Mouse (Mus musculus): ENCODE data around the gene Baz2b. TPM values are rescaled to one million over a fixed set of nuclear protein-coding genes. Genes with fewer than 3 reads are reported as not detected.

Baz2b gene
- polyA plus RNA-seq, 1 experiment from 2014 or later = 70.8 TPM

GRCm38 (mm10) chr2:59954791-59955190 is 254.8 kb downstream of the Baz2b start:
- Histone ChIP-seq H3K4me1 (replicated peaks) (no peaks in the 10 kb centered on the region), H3K27me3 (no peaks in the 10 kb centered on the region), H3K36me3 (peaks cover 58% of the 10 kb centered on the region), H3K27ac (no peak overlapping the region), H3K9me3 (no peaks in the 10 kb centered on the region), H3K4me2 (no peak overlapping the region), H3K9ac (replicated peaks) (no peak overlapping the region), H3K4me3 (replicated peaks) (no peak overlapping the region)
- WGBS = 82% methylated on average over 3 of the region's 3 CpGs
- ATAC-seq (ENCODE audit: insufficient number of reproducible peaks, insufficient read depth, low FRiP score, low TSS enrichment, low read depth) = no peak

DNA sequence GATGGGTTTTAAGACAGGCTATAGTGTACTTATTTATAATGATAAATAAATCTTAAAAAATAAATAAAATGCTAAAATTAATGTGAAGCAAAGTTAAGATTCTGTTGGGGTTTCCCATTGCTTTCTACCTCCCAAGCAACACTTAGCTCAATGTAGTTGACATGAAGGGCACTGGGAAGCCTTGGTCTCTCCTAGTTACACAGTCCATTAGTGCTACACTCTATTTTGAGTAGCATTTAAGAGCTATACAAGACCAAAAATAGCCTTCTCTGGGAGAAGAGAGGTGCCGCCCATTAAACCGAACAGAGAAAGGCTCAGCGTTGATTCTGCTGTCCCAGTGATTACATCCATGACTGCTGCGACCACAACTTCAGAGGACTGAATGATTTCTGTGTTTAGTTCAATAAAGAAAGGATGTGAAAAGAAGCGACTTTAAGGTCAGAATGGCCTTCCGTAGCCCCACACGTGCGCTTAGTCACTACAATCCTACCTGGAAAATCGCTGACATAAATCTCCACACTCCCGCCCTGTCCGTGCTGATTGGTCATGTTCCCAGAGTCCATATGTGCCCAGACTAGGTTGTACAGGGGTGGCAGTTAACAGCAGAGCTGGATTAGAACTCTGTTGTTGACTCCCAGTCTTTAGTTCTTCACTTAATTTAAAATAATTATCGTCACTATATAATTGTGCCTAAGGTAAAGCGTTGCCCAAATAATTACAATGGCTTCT is 257.2 kb downstream of the Baz2b start:
- H3K9me3 ChIP-seq = no peaks in the 10 kb centered on the region
- H3K4me1 ChIP-seq (replicated peaks) = no peaks in the 10 kb centered on the region
- H3K27me3 ChIP-seq = no peaks in the 10 kb centered on the region
- no peak overlapping the region for H3K4me3 ChIP-seq (replicated peaks)
- WGBS = 85% methylated on average over 13 of the region's 13 CpGs
- H3K4me2 ChIP-seq = no peak overlapping the region
- ATAC-seq (ENCODE audit: insufficient number of reproducible peaks, insufficient read depth, low FRiP score, low TSS enrichment, low read depth) = no peak
- no peak overlapping the region for H3K27ac ChIP-seq
- no peak overlapping the region for H3K9ac ChIP-seq (replicated peaks)
- H3K36me3 ChIP-seq = peaks cover 49% of the 10 kb centered on the region

DNA sequence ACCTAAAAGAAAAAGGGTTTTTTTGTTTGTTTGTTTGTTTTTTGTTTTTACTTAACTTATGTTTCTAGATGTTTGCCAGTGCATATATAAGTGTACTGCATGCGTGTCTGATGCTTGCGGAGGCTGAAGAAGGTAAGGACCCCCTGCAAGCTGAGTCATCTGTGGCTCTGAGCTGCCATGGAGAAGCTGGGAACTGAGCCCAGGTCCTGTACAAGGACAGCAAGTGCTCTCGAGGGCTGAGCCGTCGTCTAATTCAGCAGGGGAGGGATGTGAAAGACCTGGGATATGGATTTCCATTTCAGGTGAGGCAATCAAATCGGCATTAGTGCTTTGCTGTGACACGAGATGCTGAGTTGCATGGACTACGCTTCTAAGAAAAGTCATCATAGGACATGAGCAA is 257.9 kb downstream of the Baz2b start:
- 92% methylated on average over 8 of the region's 8 CpGs for WGBS
- H3K4me3 ChIP-seq (replicated peaks) = no peak overlapping the region
- no peak overlapping the region for H3K9ac ChIP-seq (replicated peaks)
- H3K27me3 ChIP-seq = no peaks in the 10 kb centered on the region
- no peaks in the 10 kb centered on the region for H3K9me3 ChIP-seq
- H3K36me3 ChIP-seq = peaks cover 46% of the 10 kb centered on the region
- H3K27ac ChIP-seq = no peak overlapping the region
- no peaks in the 10 kb centered on the region for H3K4me1 ChIP-seq (replicated peaks)
- no peak overlapping the region for H3K4me2 ChIP-seq
- ATAC-seq (ENCODE audit: insufficient number of reproducible peaks, insufficient read depth, low FRiP score, low TSS enrichment, low read depth) = no peak

GRCm38 (mm10) chr2:59951127-59951526 is 258.5 kb downstream of the Baz2b start:
- WGBS = 88% methylated on average over 4 of the region's 4 CpGs

GRCm38 (mm10) chr2:59936296-59936695 is 273.3 kb downstream of the Baz2b start:
- Histone ChIP-seq H3K27ac (no peak overlapping the region), H3K4me1 (replicated peaks) (peaks cover 8% of the 10 kb centered on the region), H3K27me3 (no peaks in the 10 kb centered on the region), H3K9ac (replicated peaks) (no peak overlapping the region), H3K9me3 (no peaks in the 10 kb centered on the region), H3K4me2 (no peak overlapping the region), H3K36me3 (peaks cover 42% of the 10 kb centered on the region), H3K4me3 (replicated peaks) (no peak overlapping the region)
- ATAC-seq (ENCODE audit: insufficient number of reproducible peaks, insufficient read depth, low FRiP score, low TSS enrichment, low read depth) = no peak
- 30% methylated on average over 9 of the region's 9 CpGs for WGBS

More at GRCm38 (mm10) chr2:59951127-59951526, 258.5 kb downstream of the Baz2b start:
- H3K4me2 ChIP-seq = no peak overlapping the region
- no peaks in the 10 kb centered on the region for H3K27me3 ChIP-seq
- no peaks in the 10 kb centered on the region for H3K4me1 ChIP-seq (replicated peaks)
- no peak for ATAC-seq (ENCODE audit: insufficient number of reproducible peaks, insufficient read depth, low FRiP score, low TSS enrichment, low read depth)
- no peaks in the 10 kb centered on the region for H3K9me3 ChIP-seq
- no peak overlapping the region for H3K9ac ChIP-seq (replicated peaks)
- H3K36me3 ChIP-seq = peaks cover 47% of the 10 kb centered on the region
- no peak overlapping the region for H3K4me3 ChIP-seq (replicated peaks)
- H3K27ac ChIP-seq = no peak overlapping the region

GRCm38 (mm10) chr2:59933129-59933528 is 276.5 kb downstream of the Baz2b start:
- Histone ChIP-seq H3K27ac (no peak overlapping the region), H3K4me1 (replicated peaks) (peaks cover 8% of the 10 kb centered on the region), H3K9ac (replicated peaks) (no peak overlapping the region), H3K9me3 (no peaks in the 10 kb centered on the region), H3K4me2 (no peak overlapping the region), H3K27me3 (no peaks in the 10 kb centered on the region), H3K4me3 (replicated peaks) (no peak overlapping the region), H3K36me3 (peaks cover 26% of the 10 kb centered on the region)
- no peak for ATAC-seq (ENCODE audit: insufficient number of reproducible peaks, insufficient read depth, low FRiP score, low TSS enrichment, low read depth)
- 93% methylated on average over 3 of the region's 3 CpGs for WGBS

DNA sequence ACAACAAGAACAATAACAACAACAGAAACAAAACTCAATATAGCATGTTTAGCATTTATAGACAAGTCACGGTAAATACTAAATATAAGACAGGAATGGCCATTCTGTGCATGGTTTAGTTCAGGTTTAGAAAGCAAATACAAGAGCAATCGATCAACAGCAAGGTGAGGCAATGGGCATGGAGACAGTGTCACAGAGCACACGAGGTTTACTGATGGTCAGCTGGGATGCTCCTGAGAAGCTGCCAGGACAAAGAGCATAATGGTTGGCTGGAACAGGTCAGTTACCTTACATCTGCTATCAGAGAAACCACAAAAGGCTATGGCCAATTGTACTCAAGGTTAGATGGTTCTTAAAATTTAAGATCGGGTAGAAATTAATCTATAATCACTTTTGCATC is 277.4 kb downstream of the Baz2b start:
- no peak overlapping the region for H3K4me3 ChIP-seq (replicated peaks)
- 92% methylated on average over 4 of the region's 4 CpGs for WGBS
- H3K9ac ChIP-seq (replicated peaks) = no peak overlapping the region
- no peaks in the 10 kb centered on the region for H3K27me3 ChIP-seq
- no peak for ATAC-seq (ENCODE audit: insufficient number of reproducible peaks, insufficient read depth, low FRiP score, low TSS enrichment, low read depth)
- no peak overlapping the region for H3K4me2 ChIP-seq
- H3K36me3 ChIP-seq = peaks cover 29% of the 10 kb centered on the region
- H3K27ac ChIP-seq = no peak overlapping the region
- no peaks in the 10 kb centered on the region for H3K9me3 ChIP-seq
- peaks cover 8% of the 10 kb centered on the region for H3K4me1 ChIP-seq (replicated peaks)

DNA sequence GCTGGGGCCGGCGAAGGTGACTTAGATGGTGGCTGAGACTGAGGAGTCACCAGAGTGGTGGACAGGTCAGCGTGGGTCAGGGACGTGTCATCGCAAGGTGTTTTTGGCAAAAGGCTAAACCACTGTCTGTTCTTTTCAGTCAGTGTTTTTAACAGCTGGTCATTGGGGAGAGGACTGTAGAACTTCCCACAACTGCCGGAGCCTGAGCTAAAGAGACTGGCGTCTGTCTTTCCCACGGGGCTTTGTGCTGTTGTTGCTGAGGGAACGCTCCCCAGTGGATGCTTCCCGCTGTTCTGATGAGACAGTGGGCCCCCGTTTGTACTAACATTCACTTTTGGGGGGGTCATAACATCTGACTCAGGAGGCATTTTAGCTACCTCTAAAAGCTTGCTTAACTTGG is 296.0 kb downstream of the Baz2b start:
- no peaks in the 10 kb centered on the region for H3K4me1 ChIP-seq (replicated peaks)
- WGBS = 89% methylated on average over 11 of the region's 11 CpGs
- ATAC-seq (ENCODE audit: insufficient number of reproducible peaks, insufficient read depth, low FRiP score, low TSS enrichment, low read depth) = no peak
- H3K27ac ChIP-seq = no peak overlapping the region
- H3K4me2 ChIP-seq = no peak overlapping the region
- H3K9me3 ChIP-seq = no peaks in the 10 kb centered on the region
- H3K4me3 ChIP-seq (replicated peaks) = no peak overlapping the region
- H3K36me3 ChIP-seq = peaks cover 90% of the 10 kb centered on the region
- no peak overlapping the region for H3K9ac ChIP-seq (replicated peaks)
- no peaks in the 10 kb centered on the region for H3K27me3 ChIP-seq

DNA sequence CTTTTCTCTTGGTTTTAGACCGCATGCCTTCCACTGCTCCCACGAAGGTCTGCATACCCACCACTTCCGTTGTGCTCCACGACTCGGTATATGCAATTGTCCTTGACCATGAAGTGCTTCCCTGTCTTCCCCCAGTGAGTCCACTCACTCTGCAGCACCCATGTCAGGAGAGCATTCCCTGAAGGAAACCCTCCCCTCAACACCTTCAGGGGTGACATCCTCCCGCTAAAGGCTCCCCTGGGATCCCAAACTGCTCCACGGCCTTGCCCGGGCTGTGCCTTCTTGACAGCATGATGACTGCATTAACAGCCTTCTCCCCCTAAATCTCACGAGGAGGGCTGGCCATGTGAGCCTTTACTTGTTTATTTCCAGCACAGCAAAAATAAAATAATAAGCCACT is 301.6 kb downstream of the Baz2b start:
- H3K4me3 ChIP-seq (replicated peaks) = no peak overlapping the region
- no peak for ATAC-seq (ENCODE audit: insufficient number of reproducible peaks, insufficient read depth, low FRiP score, low TSS enrichment, low read depth)
- H3K36me3 ChIP-seq = peaks cover 76% of the 10 kb centered on the region
- H3K9ac ChIP-seq (replicated peaks) = no peak overlapping the region
- no peaks in the 10 kb centered on the region for H3K27me3 ChIP-seq
- H3K4me2 ChIP-seq = no peak overlapping the region
- H3K4me1 ChIP-seq (replicated peaks) = no peaks in the 10 kb centered on the region
- no peaks in the 10 kb centered on the region for H3K9me3 ChIP-seq
- H3K27ac ChIP-seq = no peak overlapping the region
- 87% methylated on average over 9 of the region's 9 CpGs for WGBS

- H3K9ac ChIP-seq (replicated peaks) = no peak overlapping the region
- ATAC-seq (ENCODE audit: insufficient number of reproducible peaks, insufficient read depth, low FRiP score, low TSS enrichment, low read depth) = no peak
- WGBS = 86% methylated on average over 7 of the region's 7 CpGs
- no peak overlapping the region for H3K27ac ChIP-seq
- H3K36me3 ChIP-seq = peaks cover 70% of the 10 kb centered on the region
- H3K27me3 ChIP-seq = no peaks in the 10 kb centered on the region
- no peak overlapping the region for H3K4me2 ChIP-seq
- H3K4me3 ChIP-seq (replicated peaks) = no peak overlapping the region
- no peaks in the 10 kb centered on the region for H3K4me1 ChIP-seq (replicated peaks)
- H3K9me3 ChIP-seq = no peaks in the 10 kb centered on the region
Measured at GRCm38 (mm10) chr2:59904007-59904406, 305.6 kb downstream of the Baz2b start.

- no peak overlapping the region for H3K4me3 ChIP-seq (replicated peaks)
- peaks cover 11% of the 10 kb centered on the region for H3K4me1 ChIP-seq (replicated peaks)
- WGBS = 82% methylated on average over 4 of the region's 4 CpGs
- H3K27ac ChIP-seq = no peak overlapping the region
- no peaks in the 10 kb centered on the region for H3K27me3 ChIP-seq
- no peak overlapping the region for H3K9ac ChIP-seq (replicated peaks)
- no peak for ATAC-seq (ENCODE audit: insufficient number of reproducible peaks, insufficient read depth, low FRiP score, low TSS enrichment, low read depth)
- H3K36me3 ChIP-seq = peaks cover 51% of the 10 kb centered on the region
- H3K4me2 ChIP-seq = no peak overlapping the region
- no peaks in the 10 kb centered on the region for H3K9me3 ChIP-seq
Measured at GRCm38 (mm10) chr2:59898666-59899065, 311.0 kb downstream of the Baz2b start.

DNA sequence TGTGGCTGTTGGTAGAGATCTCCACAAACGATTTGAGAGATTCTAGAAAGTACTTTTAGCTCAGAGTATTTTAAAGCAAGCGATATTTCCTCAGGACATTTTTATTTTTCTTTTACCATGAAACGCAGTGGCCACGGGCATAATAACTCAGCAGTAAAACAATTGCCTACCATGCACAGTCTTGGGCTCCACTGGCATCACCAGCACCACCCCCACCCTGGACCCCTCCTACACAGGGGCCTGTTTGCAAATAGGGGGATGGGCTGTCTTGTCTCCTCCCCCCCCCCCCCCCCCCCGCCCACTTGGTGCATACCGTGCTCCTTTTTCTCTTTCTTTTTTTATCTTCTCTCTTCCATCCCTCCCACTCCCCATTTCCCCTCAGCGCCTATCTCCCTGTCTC is 311.5 kb downstream of the Baz2b start:
- no peaks in the 10 kb centered on the region for H3K9me3 ChIP-seq
- H3K4me1 ChIP-seq (replicated peaks) = peaks cover 11% of the 10 kb centered on the region
- peaks cover 48% of the 10 kb centered on the region for H3K36me3 ChIP-seq
- H3K27ac ChIP-seq = no peak overlapping the region
- H3K27me3 ChIP-seq = no peaks in the 10 kb centered on the region
- H3K4me2 ChIP-seq = no peak overlapping the region
- H3K9ac ChIP-seq (replicated peaks) = no peak overlapping the region
- WGBS = 91% methylated on average over 5 of the region's 7 CpGs
- no peak for ATAC-seq (ENCODE audit: insufficient number of reproducible peaks, insufficient read depth, low FRiP score, low TSS enrichment, low read depth)
- H3K4me3 ChIP-seq (replicated peaks) = no peak overlapping the region

Measured in limb, embryonic 12.5 days (tissue).